Mouse (Mus musculus) forebrain, embryonic 15.5 days (tissue): ENCODE results near the gene Abhd5. TPM values are rescaled to one million over a fixed set of nuclear protein-coding genes. Genes with fewer than 3 reads are reported as not detected.
A peak's percentile ranks its signal among the peaks of the same experiment; 100 is the strongest.
"Not testable (repeated sequence)": the region's sequence is repeated elsewhere in the genome, so short reads cannot be mapped to it uniquely, and the experiment has no call there.

Experiments used
- ATAC-seq: fragments of 200-750 bp; cut with Nextera tagmentation; replicated peaks from 2 replicates; pipeline ENCODE4 v1.8.0; 2017; ENCODE audit warnings: mild to moderate bottlenecking, moderate TSS enrichment, moderate library complexity
- H3K27ac ChIP-seq: fragments of 300-500 bp; sonication (generic); replicated peaks from 2 replicates; pipeline ENCODE4 v1.5.1; 2015; ENCODE audit warnings: mild to moderate bottlenecking, inconsistent platforms
- H3K27me3 ChIP-seq: fragments of 300-500 bp; sonication (generic); 2 replicates; pipeline ENCODE4 v1.6.1; 2015; ENCODE audit warnings: inconsistent platforms
- H3K36me3 ChIP-seq: fragments of 300-500 bp; sonication (generic); 2 replicates; pipeline ENCODE4 v1.6.1; 2015; ENCODE audit warnings: mild to moderate bottlenecking, inconsistent platforms
- H3K4me1 ChIP-seq: fragments of 300-500 bp; sonication (generic); 2 replicates; pipeline ENCODE4 v1.6.1; 2015; ENCODE audit warnings: inconsistent platforms
- H3K4me2 ChIP-seq: fragments of 300-500 bp; sonication (generic); replicated peaks from 2 replicates; pipeline ENCODE4 v1.6.1; 2015; ENCODE audit warnings: mild to moderate bottlenecking, inconsistent platforms
- H3K4me3 ChIP-seq: fragments of 300-500 bp; sonication (generic); 2 replicates; pipeline ENCODE4 v1.5.1; 2015; ENCODE audit warnings: mild to moderate bottlenecking, inconsistent platforms
- H3K9ac ChIP-seq: fragments of 300-500 bp; sonication (generic); replicated peaks from 2 replicates; pipeline ENCODE4 v1.6.1; 2015; ENCODE audit warnings: mild to moderate bottlenecking, inconsistent platforms
- H3K9me3 ChIP-seq: fragments of 300-500 bp; sonication (generic); 2 replicates; pipeline ENCODE4 v1.6.1; 2016; ENCODE audit warnings: inconsistent platforms
- WGBS: fragments of 180-500 bp; shearing (Covaris S2); methylation state at CpG from one replicate; pipeline ENCODE4 v1.1.7; 2015; ENCODE audit warnings: mixed read lengths; 5-methylcytosine and 5-hydroxymethylcytosine counted together
- polyA plus RNA-seq: library from polyadenylated mRNA; unstranded; fragments of >200 nt; fragmentation: Nextera tagmentation; extraction: Ambion mirVana; gene quantifications from 2 replicates; pipeline ENCODE4 v1.2.1, GENCODE M21; 2015

Abhd5 gene
- 20.5 and 24.5 TPM in 2 replicates for polyA plus RNA-seq

GRCm38 (mm10) chr9:122351303-122352024 lies at the start of gene Abhd5:
Gene Abhd5, plus strand, starts transcription at chr9:122351608.
- Histone ChIP-seq H3K27me3 (no peaks in the 10 kb centered on the region), H3K9me3 (no peaks in the 10 kb centered on the region), H3K27ac (peak within 1 kb of the TSS; percentile 58), H3K4me3 (peak within 1 kb of the TSS; percentile 84), H3K4me2 (peak within 1 kb of the TSS; percentile 77), H3K9ac (peak within 1 kb of the TSS; percentile 81), H3K4me1 (peaks cover 5% of the 10 kb centered on the region; the same call in 1 of the 2 replicates), H3K36me3 (no peaks in the 10 kb centered on the region)
- 1% methylated on average over 83 of the region's 84 CpGs for WGBS
- ATAC-seq = peak; percentile 98

- Histone ChIP-seq H3K27ac (no peak overlapping the region), H3K4me2 (no peak overlapping the region), H3K9ac (no peak overlapping the region), H3K4me1 (peaks cover 7% of the 10 kb centered on the region), H3K36me3 (no peaks in the 10 kb centered on the region), H3K4me3 (no peak overlapping the region), H3K27me3 (0 out of 2 replicates have a peak, but pooled peaks cover 2% of the 10 kb centered on the region), H3K9me3 (no peaks in the 10 kb centered on the region)
- no peak for ATAC-seq
- WGBS = 71% methylated on average over 3 of the region's 3 CpGs
Observed at GRCm38 (mm10) chr9:122305302-122305701, 46.1 kb upstream of the Abhd5 start.

GRCm38 (mm10) chr9:122309013-122309980 lies 42.1 kb upstream of the Abhd5 start:
- H3K9me3 ChIP-seq = no peaks in the 10 kb centered on the region
- H3K27ac ChIP-seq = 0 out of 2 replicates have a peak overlapping the region, but pooled peaks have one; percentile 20
- peaks cover 15% of the 10 kb centered on the region for H3K4me1 ChIP-seq
- ATAC-seq = no peak
- WGBS = 77% methylated on average over 14 of the region's 14 CpGs
- 0 out of 2 replicates have a peak, but pooled peaks cover 2% of the 10 kb centered on the region for H3K27me3 ChIP-seq
- H3K36me3 ChIP-seq = no peaks in the 10 kb centered on the region
- H3K4me2 ChIP-seq = no peak overlapping the region
- no peak overlapping the region for H3K4me3 ChIP-seq
- no peak overlapping the region for H3K9ac ChIP-seq

GRCm38 (mm10) chr9:122310613-122311049 lies 40.8 kb upstream of the Abhd5 start:
- Histone ChIP-seq H3K36me3 (no peaks in the 10 kb centered on the region), H3K27ac (peak overlapping the region; percentile 72), H3K4me1 (peaks cover 15% of the 10 kb centered on the region), H3K9ac (peak overlapping the region; percentile 59), H3K4me2 (peak overlapping the region; percentile 59), H3K27me3 (0 out of 2 replicates have a peak, but pooled peaks cover 2% of the 10 kb centered on the region), H3K9me3 (no peaks in the 10 kb centered on the region), H3K4me3 (peak overlapping the region; percentile 43)
- ATAC-seq = peak; percentile 94
- WGBS = 5% methylated on average over 19 of the region's 19 CpGs

GRCm38 (mm10) chr9:122311051-122311760 lies 40.2 kb upstream of the Abhd5 start:
- Histone ChIP-seq H3K9ac (peak overlapping the region; percentile 59; the same call in 1 of the 2 replicates), H3K4me3 (peak overlapping the region; percentile 43), H3K9me3 (no peaks in the 10 kb centered on the region), H3K4me1 (peaks cover 15% of the 10 kb centered on the region), H3K36me3 (no peaks in the 10 kb centered on the region), H3K27ac (peak overlapping the region; percentile 72), H3K27me3 (0 out of 2 replicates have a peak, but pooled peaks cover 2% of the 10 kb centered on the region), H3K4me2 (peak overlapping the region; percentile 59)
- WGBS = 70% methylated on average over 7 of the region's 7 CpGs
- ATAC-seq = 0 out of 2 replicates have a peak, but pooled peaks have one; percentile 5

GRCm38 (mm10) chr9:122312296-122312990 lies 39.0 kb upstream of the Abhd5 start:
- Histone ChIP-seq H3K9me3 (no peaks in the 10 kb centered on the region), H3K9ac (no peak overlapping the region), H3K27me3 (0 out of 2 replicates have a peak, but pooled peaks cover 2% of the 10 kb centered on the region), H3K4me2 (no peak overlapping the region), H3K4me3 (no peak overlapping the region), H3K4me1 (peaks cover 15% of the 10 kb centered on the region), H3K36me3 (no peaks in the 10 kb centered on the region), H3K27ac (no peak overlapping the region)
- 90% methylated on average over 7 of the region's 7 CpGs for WGBS
- no peak for ATAC-seq

- 83% methylated on average over 1 of the region's 1 CpGs for WGBS
- peaks cover 15% of the 10 kb centered on the region for H3K4me1 ChIP-seq
- not testable (repeated sequence) for H3K36me3 ChIP-seq, H3K9ac ChIP-seq, H3K9me3 ChIP-seq, H3K4me2 ChIP-seq, ATAC-seq, H3K27ac ChIP-seq, H3K27me3 ChIP-seq, H3K4me3 ChIP-seq
Observed at GRCm38 (mm10) chr9:122313128-122313527, 38.3 kb upstream of the Abhd5 start.

- no peaks in the 10 kb centered on the region for H3K36me3 ChIP-seq
- WGBS = 84% methylated on average over 6 of the region's 6 CpGs
- ATAC-seq = no peak
- no peak overlapping the region for H3K27ac ChIP-seq
- peaks cover 15% of the 10 kb centered on the region for H3K4me1 ChIP-seq
- no peak overlapping the region for H3K9ac ChIP-seq
- H3K4me2 ChIP-seq = no peak overlapping the region
- H3K9me3 ChIP-seq = no peaks in the 10 kb centered on the region
- no peak overlapping the region for H3K4me3 ChIP-seq
- H3K27me3 ChIP-seq = 0 out of 2 replicates have a peak, but pooled peaks cover under 1% of the 10 kb centered on the region
Observed at GRCm38 (mm10) chr9:122314386-122314785, 37.0 kb upstream of the Abhd5 start.

GRCm38 (mm10) chr9:122314942-122315341 lies 36.5 kb upstream of the Abhd5 start:
- Histone ChIP-seq H3K9me3 (no peaks in the 10 kb centered on the region), H3K9ac (no peak overlapping the region), H3K27me3 (no peaks in the 10 kb centered on the region), H3K27ac (no peak overlapping the region), H3K4me3 (no peak overlapping the region), H3K36me3 (no peaks in the 10 kb centered on the region), H3K4me1 (peaks cover 11% of the 10 kb centered on the region), H3K4me2 (no peak overlapping the region)
- WGBS = 64% methylated on average over 4 of the region's 4 CpGs
- no peak for ATAC-seq

- no peaks in the 10 kb centered on the region for H3K27me3 ChIP-seq
- ATAC-seq = no peak
- no peak overlapping the region for H3K4me2 ChIP-seq
- H3K36me3 ChIP-seq = no peaks in the 10 kb centered on the region
- H3K9ac ChIP-seq = no peak overlapping the region
- WGBS = 54% methylated on average over 11 of the region's 11 CpGs
- peaks cover 6% of the 10 kb centered on the region for H3K4me1 ChIP-seq
- no peaks in the 10 kb centered on the region for H3K9me3 ChIP-seq
- H3K27ac ChIP-seq = no peak overlapping the region
- H3K4me3 ChIP-seq = no peak overlapping the region
Observed at GRCm38 (mm10) chr9:122315501-122315900, 35.9 kb upstream of the Abhd5 start.

- Histone ChIP-seq H3K27ac (no peak overlapping the region), H3K4me3 (no peak overlapping the region), H3K9me3 (no peaks in the 10 kb centered on the region), H3K9ac (no peak overlapping the region), H3K4me1 (no peaks in the 10 kb centered on the region), H3K36me3 (no peaks in the 10 kb centered on the region), H3K27me3 (no peaks in the 10 kb centered on the region), H3K4me2 (no peak overlapping the region)
- no peak for ATAC-seq
- 91% methylated on average over 7 of the region's 7 CpGs for WGBS
Observed at GRCm38 (mm10) chr9:122316562-122316961, 34.8 kb upstream of the Abhd5 start.
